Mouse (Mus musculus) brown adipose tissue, adult 24 weeks (tissue): ENCODE measurements around the gene E2f3. TPM values are rescaled to one million over a fixed set of nuclear protein-coding genes. Genes with fewer than 3 reads are reported as not detected.
A peak's percentile ranks its signal among the peaks of the same experiment; 100 is the strongest.

Source experiments
- H3K27ac ChIP-seq: fragments of 200-500 bp; replicated peaks from 2 replicates; pipeline ENCODE4 v1.5.1; 2012; ENCODE audit warnings: low read depth, mild to moderate bottlenecking, low read length
- H3K4me1 ChIP-seq: fragments of 200-500 bp; 2 replicates; pipeline ENCODE4 v1.6.1; 2012; ENCODE audit warnings: low read length, mixed read lengths; ENCODE audit not compliant: control insufficient read depth, insufficient read depth, insufficient read length
- H3K4me3 ChIP-seq: fragments of 200-500 bp; 2 replicates; pipeline ENCODE4 v1.5.1; 2012; ENCODE audit warnings: low read depth, mild to moderate bottlenecking, low read length, moderate library complexity; ENCODE audit not compliant: insufficient read depth
- polyA plus RNA-seq: library from polyadenylated mRNA; stranded (reverse); fragments of >200 nt; gene quantifications from 2 replicates; pipeline ENCODE4 v1.2.4, GENCODE M21; 2012; ENCODE audit not compliant: missing spikeins, insufficient read depth, insufficient read length

Gene E2f3
- polyA plus RNA-seq, 1 experiment, result 4.2 TPM

GRCm38 (mm10) chr13:29913606-29914005 lies 72.3 kb downstream of the E2f3 start:
- Histone ChIP-seq H3K4me3 (no peak overlapping the region), H3K4me1 (no peaks in the 10 kb centered on the region), H3K27ac (no peak overlapping the region)

GRCm38 (mm10) chr13:29913061-29913460 lies 72.8 kb downstream of the E2f3 start:
- Histone ChIP-seq H3K4me1 (no peaks in the 10 kb centered on the region), H3K4me3 (no peak overlapping the region), H3K27ac (no peak overlapping the region)

GRCm38 (mm10) chr13:29912251-29912650 lies 73.6 kb downstream of the E2f3 start:
- no peaks in the 10 kb centered on the region for H3K4me1 ChIP-seq
- H3K4me3 ChIP-seq, result no peak overlapping the region
- no peak overlapping the region for H3K27ac ChIP-seq

GRCm38 (mm10) chr13:29911141-29911540 lies 74.7 kb downstream of the E2f3 start:
- Histone ChIP-seq H3K4me1 (no peaks in the 10 kb centered on the region), H3K27ac (no peak overlapping the region), H3K4me3 (no peak overlapping the region)

GRCm38 (mm10) chr13:29908431-29908830 lies 77.4 kb downstream of the E2f3 start:
- Histone ChIP-seq H3K4me3 (no peak overlapping the region), H3K27ac (no peak overlapping the region), H3K4me1 (no peaks in the 10 kb centered on the region)

- Histone ChIP-seq H3K4me1 (no peaks in the 10 kb centered on the region), H3K4me3 (no peak overlapping the region), H3K27ac (no peak overlapping the region)
These were observed 77.9 kb downstream of the E2f3 start for GRCm38 (mm10) chr13:29907995-29908394.

- Histone ChIP-seq H3K4me1 (no peaks in the 10 kb centered on the region), H3K27ac (no peak overlapping the region), H3K4me3 (no peak overlapping the region)
These were observed 79.1 kb downstream of the E2f3 start for GRCm38 (mm10) chr13:29906734-29907133.

- Histone ChIP-seq H3K27ac (no peak overlapping the region), H3K4me3 (no peak overlapping the region), H3K4me1 (no peaks in the 10 kb centered on the region)
These were observed 82.5 kb downstream of the E2f3 start for GRCm38 (mm10) chr13:29903341-29903740.

- Histone ChIP-seq H3K27ac (no peak overlapping the region), H3K4me1 (no peaks in the 10 kb centered on the region), H3K4me3 (no peak overlapping the region)
These were observed 83.2 kb downstream of the E2f3 start for GRCm38 (mm10) chr13:29902676-29903075.

- Histone ChIP-seq H3K4me1 (no peaks in the 10 kb centered on the region), H3K27ac (no peak overlapping the region), H3K4me3 (no peak overlapping the region)
These were observed 84.2 kb downstream of the E2f3 start for GRCm38 (mm10) chr13:29901641-29902040.

- no peak overlapping the region for H3K27ac ChIP-seq
- H3K4me3 ChIP-seq, result no peak overlapping the region
- no peaks in the 10 kb centered on the region for H3K4me1 ChIP-seq
These were observed 119.1 kb downstream of the E2f3 start for GRCm38 (mm10) chr13:29866780-29867179.

- H3K4me3 ChIP-seq, result no peak overlapping the region
- H3K4me1 ChIP-seq, result no peaks in the 10 kb centered on the region
- no peak overlapping the region for H3K27ac ChIP-seq
These were observed 121.5 kb downstream of the E2f3 start for GRCm38 (mm10) chr13:29864331-29864730.

GRCm38 (mm10) chr13:29860087-29860486 lies 125.8 kb downstream of the E2f3 start:
- Histone ChIP-seq H3K4me1 (no peaks in the 10 kb centered on the region), H3K4me3 (no peak overlapping the region), H3K27ac (no peak overlapping the region)

GRCm38 (mm10) chr13:29857436-29857835 lies 128.4 kb downstream of the E2f3 start:
- Histone ChIP-seq H3K4me1 (no peaks in the 10 kb centered on the region), H3K27ac (no peak overlapping the region; the same call in 1 of the 2 replicates), H3K4me3 (0 out of 2 replicates have a peak overlapping the region, but pooled peaks have one; percentile 27)
